Mouse (Mus musculus) small intestine, adult 2 months (tissue): ENCODE results near the gene Rps6ka1. TPM values are rescaled to one million over a fixed set of nuclear protein-coding genes. Genes with fewer than 3 reads are reported as not detected.

Experiments used
- H3K27ac ChIP-seq: fragments of 200-500 bp; 2 replicates; pipeline ENCODE4 v1.5.1; 2012; ENCODE audit warnings: low read depth, low read length, control low read depth, inconsistent platforms; ENCODE audit not compliant: insufficient read depth
- H3K27me3 ChIP-seq: fragments of 200-500 bp; 2 replicates; pipeline ENCODE4 v1.6.1; 2012; ENCODE audit warnings: mild to moderate bottlenecking, moderate library complexity, low read length, inconsistent platforms; ENCODE audit not compliant: control insufficient read depth, insufficient read depth
- H3K36me3 ChIP-seq: fragments of 200-500 bp; 2 replicates; pipeline ENCODE4 v1.6.1; 2012; ENCODE audit warnings: mild to moderate bottlenecking, low read length, control low read depth, inconsistent platforms; ENCODE audit not compliant: control insufficient read depth, insufficient read depth
- H3K4me1 ChIP-seq: fragments of 200-500 bp; 2 replicates; pipeline ENCODE4 v1.6.1; 2012; ENCODE audit warnings: low read length, inconsistent platforms, mixed read lengths; ENCODE audit not compliant: control insufficient read depth, insufficient read depth, insufficient read length
- H3K4me3 ChIP-seq: fragments of 200-500 bp; 2 replicates; pipeline ENCODE4 v1.5.1; 2012; ENCODE audit warnings: low read depth, mild to moderate bottlenecking, control low read depth, inconsistent platforms, low read length, moderate library complexity
- CTCF ChIP-seq: fragments of 200-500 bp; IDR thresholded peaks from 2 replicates; pipeline ENCODE4 v1.5.1; 2012; ENCODE audit warnings: low read depth, mild to moderate bottlenecking, control low read depth, inconsistent platforms, low read length, moderate library complexity, mixed read lengths; ENCODE audit not compliant: insufficient replicate concordance, insufficient read length; ENCODE audit errors: extremely low read depth
- POLR2A ChIP-seq: fragments of 200-500 bp; IDR thresholded peaks from 2 replicates; pipeline ENCODE4 v1.6.1; 2012; ENCODE audit warnings: low read depth, mild to moderate bottlenecking, control low read depth, inconsistent platforms, low read length, moderate library complexity
- WGBS: fragments of 180-500 bp; shearing (Covaris S2); methylation state at CpG from one replicate; pipeline ENCODE4 v1.1.7; 2018; 5-methylcytosine and 5-hydroxymethylcytosine counted together
- polyA plus RNA-seq: library from polyadenylated mRNA; depleted of rRNA; stranded (reverse); fragments of >200 nt; gene quantifications from 2 replicates; pipeline ENCODE4 v1.2.3, GENCODE M21; 2012

Gene Rps6ka1
- polyA plus RNA-seq, 1 experiment, result 220 TPM

DNA sequence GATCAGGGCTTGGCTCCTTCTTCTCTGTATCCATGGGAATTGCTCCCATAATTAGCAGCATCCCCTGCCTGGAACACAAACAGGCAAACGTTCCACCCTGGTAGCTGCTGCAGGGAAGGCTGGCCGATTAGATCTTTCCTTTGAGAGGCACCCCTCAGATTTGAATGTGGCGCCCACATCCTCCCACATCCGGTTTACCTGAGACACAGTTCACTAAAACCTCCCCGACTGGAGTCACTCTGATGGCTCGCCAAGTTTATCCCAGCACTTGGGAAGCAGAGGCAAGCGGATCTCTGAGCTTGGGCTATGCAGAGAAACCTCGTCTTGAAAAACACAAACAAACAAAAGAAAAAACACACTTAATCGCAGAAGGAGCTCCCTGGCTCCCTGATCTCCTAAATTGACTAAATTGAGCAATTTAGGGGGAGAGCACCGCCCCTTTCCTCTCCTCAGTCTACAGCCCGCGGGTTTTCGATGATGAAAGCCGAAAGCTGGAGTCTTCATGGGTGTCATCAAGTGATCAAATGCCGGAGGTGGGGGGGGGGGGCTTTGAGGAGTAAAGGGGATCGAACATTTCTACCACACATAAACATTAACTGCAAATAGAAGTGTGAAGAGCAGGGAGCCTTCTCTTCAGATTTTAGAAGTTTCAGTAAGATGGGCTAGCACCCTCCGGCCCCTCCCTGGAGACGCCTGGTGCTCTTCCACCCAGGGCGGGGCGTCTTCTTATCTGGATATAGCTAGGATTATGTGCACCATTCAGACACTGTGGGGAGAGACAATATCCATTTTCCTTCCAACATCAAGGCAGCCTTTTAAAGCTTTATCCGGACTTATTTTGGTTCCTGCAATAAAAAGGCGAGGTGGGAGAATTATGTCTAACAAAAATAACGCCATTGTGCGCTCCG, 59.5 kb downstream of the Rps6ka1 start:
- Histone ChIP-seq H3K4me3 (no peak overlapping the region), H3K4me1 (peaks cover 2% of the 10 kb centered on the region; the same call in 1 of the 2 replicates), H3K36me3 (no peaks in the 10 kb centered on the region), H3K27me3 (no peaks in the 10 kb centered on the region), H3K27ac (no peak overlapping the region)
- WGBS, result 18% methylated on average over 25 of the region's 25 CpGs
- TF ChIP-seq POLR2A (no peak), CTCF (no peak)

DNA sequence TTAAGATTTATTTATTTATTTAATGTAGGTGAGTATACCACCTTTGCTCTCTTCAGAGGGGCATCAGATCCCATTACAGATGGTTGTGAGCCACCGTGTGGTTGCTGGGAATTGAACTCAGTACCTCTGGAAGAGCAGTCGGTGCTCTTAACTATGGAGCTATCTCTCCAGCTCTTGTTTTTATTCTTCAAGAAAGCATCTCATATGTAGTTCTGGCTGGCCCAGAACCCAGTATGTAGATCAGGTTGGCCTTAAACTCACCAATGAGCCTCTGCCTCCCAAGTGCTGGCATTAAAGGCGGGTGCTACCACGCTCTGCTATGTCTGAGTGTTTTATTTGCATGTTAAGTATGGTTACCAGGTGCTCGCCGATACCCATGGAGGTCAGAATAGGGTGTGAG, 60.2 kb downstream of the Rps6ka1 start:
- Histone ChIP-seq H3K27me3 (no peaks in the 10 kb centered on the region), H3K4me3 (no peak overlapping the region), H3K4me1 (peaks cover 2% of the 10 kb centered on the region; the same call in 1 of the 2 replicates), H3K36me3 (no peaks in the 10 kb centered on the region), H3K27ac (no peak overlapping the region)
- TF ChIP-seq POLR2A, result no peak
- TF ChIP-seq CTCF, result no peak
- WGBS, result 86% methylated on average over 6 of the region's 6 CpGs

DNA sequence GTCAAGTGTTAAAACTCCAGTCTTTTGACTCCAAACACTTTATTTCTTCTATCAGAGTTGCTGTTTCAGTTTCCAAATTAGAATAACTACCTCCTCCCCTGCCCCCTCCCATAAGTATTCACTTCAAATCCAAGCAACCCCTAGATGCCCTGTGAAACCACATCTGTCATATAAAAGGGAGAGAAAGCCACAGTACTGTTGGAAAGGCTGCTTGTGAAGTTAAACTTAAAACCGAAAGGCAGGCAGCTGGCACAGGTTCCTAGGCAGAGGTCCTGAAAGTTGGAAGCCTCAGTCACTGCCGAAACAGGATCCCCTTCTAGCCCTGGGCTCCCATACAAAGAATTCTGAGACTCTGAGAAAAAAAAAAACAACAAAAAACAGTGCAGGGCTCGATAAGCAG, 61.9 kb downstream of the Rps6ka1 start:
- WGBS, result 48% methylated on average over 3 of the region's 3 CpGs
- Histone ChIP-seq H3K36me3 (no peaks in the 10 kb centered on the region), H3K27me3 (no peaks in the 10 kb centered on the region), H3K4me3 (no peak overlapping the region), H3K27ac (no peak overlapping the region), H3K4me1 (peaks cover 2% of the 10 kb centered on the region; the same call in 1 of the 2 replicates)
- TF ChIP-seq POLR2A (no peak), CTCF (no peak)

DNA sequence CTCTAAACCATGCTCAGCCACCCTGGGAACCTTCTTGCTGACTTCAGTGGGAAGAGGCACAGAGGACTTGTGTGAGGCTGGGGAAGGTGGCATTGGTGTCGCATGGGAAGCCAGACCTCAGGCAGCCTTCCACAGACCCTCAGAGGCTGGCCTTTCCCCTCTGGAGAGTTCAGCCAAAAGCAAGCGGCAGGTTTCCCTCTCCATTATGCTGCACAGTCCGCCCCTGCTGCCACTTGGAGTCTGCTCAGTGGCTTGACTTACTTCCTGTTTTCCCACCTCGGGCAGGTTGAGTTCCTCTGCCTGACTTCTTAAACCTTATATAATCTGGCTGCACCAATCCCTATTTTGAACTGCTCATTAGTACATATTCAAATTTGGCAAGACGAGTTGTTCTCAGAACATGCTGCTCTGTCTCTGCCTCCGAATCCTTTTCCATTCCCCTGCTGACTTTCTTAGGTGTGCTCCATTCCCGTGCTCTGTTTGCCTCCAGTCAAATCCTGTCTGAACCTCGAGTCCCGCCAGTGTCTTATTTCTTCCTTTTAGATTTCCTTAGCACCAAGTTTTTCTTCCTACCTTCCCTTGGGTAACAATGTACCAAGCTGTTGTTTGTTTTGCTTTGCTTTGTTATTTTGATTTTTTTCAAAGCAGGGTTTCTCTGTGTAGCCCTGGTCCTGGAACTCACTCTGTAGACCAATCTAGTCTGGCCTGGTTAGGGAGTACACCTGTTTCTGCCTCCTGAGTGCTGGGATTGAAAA, 66.6 kb downstream of the Rps6ka1 start:
- no peaks in the 10 kb centered on the region for H3K27me3 ChIP-seq
- no peak for TF ChIP-seq POLR2A
- TF ChIP-seq CTCF, result no peak
- H3K27ac ChIP-seq, result no peak overlapping the region
- no peak overlapping the region for H3K4me3 ChIP-seq
- no peaks in the 10 kb centered on the region for H3K36me3 ChIP-seq
- WGBS, result 55% methylated on average over 9 of the region's 9 CpGs
- H3K4me1 ChIP-seq, result peaks cover 2% of the 10 kb centered on the region; the same call in 1 of the 2 replicates

DNA sequence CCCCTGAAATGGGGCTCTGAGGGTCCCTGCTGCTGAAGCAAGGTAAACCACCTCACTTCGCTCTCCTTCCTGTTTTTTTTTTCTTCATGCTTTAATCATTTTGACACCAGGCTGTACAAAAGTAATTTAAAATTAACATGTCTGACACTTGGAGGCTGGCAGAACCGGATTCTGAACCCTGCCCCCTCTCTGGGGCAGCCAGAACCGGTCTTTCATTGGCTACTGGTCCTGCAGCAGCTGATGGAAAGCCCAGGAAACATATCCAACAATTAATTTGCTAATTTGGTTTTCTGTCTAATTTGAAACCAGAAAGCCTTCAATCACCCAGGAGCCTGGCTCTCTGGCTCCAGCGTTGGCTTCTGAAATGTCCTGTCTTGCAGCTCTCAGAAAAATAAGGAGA, 67.4 kb downstream of the Rps6ka1 start:
- H3K27me3 ChIP-seq, result no peaks in the 10 kb centered on the region
- no peak overlapping the region for H3K27ac ChIP-seq
- peaks cover 3% of the 10 kb centered on the region; the same call in 1 of the 2 replicates for H3K4me1 ChIP-seq
- TF ChIP-seq CTCF (no peak), POLR2A (no peak)
- no peaks in the 10 kb centered on the region for H3K36me3 ChIP-seq
- 51% methylated on average over 4 of the region's 4 CpGs for WGBS
- H3K4me3 ChIP-seq, result no peak overlapping the region

DNA sequence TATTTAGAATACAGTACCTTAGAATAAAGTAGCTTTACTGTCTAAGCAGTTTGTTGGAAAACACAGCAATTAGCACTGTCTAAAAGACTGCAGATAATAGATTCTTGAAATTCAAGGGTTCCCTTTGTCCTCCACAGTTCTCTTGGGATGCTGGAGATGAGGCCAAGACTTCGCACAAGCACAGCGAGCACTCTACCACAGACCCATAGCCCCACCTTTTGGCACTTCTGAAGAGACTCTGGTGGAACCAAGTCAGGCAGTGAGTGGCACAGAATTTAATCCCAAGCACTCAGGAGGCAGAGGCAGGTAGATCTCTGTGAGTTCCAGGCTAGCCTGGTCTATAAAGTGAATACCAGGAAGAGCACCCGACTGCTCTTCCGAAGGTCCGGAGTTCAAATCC, 70.2 kb downstream of the Rps6ka1 start:
- Histone ChIP-seq H3K27ac (no peak overlapping the region), H3K4me3 (no peak overlapping the region), H3K27me3 (no peaks in the 10 kb centered on the region), H3K36me3 (no peaks in the 10 kb centered on the region), H3K4me1 (peaks cover 7% of the 10 kb centered on the region; the same call in 1 of the 2 replicates)
- no peak for TF ChIP-seq CTCF
- TF ChIP-seq POLR2A, result no peak
- 90% methylated on average over 5 of the region's 5 CpGs for WGBS

DNA sequence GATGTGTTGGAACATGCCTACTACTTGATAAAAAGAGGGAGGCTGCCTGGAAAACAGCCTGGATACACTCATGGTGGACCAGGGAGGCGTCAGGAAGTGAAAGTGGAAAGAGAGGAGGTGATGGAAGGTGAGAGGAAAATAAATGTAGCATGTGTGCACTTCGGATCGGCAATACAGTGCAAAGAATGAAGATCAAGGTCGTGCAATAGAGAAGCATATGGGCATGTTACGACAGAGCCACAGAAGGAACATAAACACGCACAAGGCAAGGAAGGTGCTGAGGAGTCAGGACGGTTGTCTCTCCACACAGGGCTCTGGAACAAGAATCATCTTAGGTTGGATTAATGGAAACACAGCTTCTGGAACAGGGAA, 71.1 kb downstream of the Rps6ka1 start:
- TF ChIP-seq POLR2A (no peak), CTCF (no peak)
- Histone ChIP-seq H3K27me3 (no peaks in the 10 kb centered on the region), H3K36me3 (no peaks in the 10 kb centered on the region), H3K4me3 (no peak overlapping the region; the same call in 1 of the 2 replicates), H3K4me1 (peaks cover 7% of the 10 kb centered on the region; the same call in 1 of the 2 replicates), H3K27ac (peak overlapping the region; percentile 69)
- WGBS, result 10% methylated on average over 7 of the region's 7 CpGs
